Mouse (Mus musculus): ENCODE measurements at regions not wholly inside any gene's neighbourhood (a gene's known extent, or its start where the extent isn't known, plus 50 kb on each side); places are given as distances from the start of the nearest gene placed in this dataset.
"Not testable (repeated sequence)": the region's sequence is repeated elsewhere in the genome, so short reads cannot be mapped to it uniquely, and the experiment has no call there.

DNA sequence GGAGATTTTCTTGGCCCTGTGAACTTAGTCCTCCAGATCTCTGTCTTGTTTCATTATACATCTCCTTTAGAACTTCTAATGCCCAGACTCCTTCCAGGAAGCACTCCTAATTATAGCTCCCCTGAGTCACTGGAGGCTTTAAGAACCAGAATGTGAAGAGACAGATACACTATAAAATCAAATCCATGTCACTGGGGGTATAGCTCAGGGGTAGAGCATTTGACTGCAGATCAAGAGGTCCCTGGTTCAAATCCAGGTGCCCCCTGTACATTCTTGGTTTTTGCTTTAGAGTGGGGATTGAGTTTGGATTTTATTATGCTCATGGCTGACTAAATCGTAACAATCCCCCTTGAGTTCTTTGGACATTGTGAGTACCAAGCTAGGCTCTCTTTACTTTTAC is 62.4 kb upstream of the Acpp start:
- no peak for ATAC-seq (replicated peaks; ENCODE audit: poor library complexity)

GRCm38 (mm10) chr9:104398484-104398883 is 60.9 kb upstream of the Acpp start:
- not testable (repeated sequence) for ATAC-seq (replicated peaks; ENCODE audit: poor library complexity)

DNA sequence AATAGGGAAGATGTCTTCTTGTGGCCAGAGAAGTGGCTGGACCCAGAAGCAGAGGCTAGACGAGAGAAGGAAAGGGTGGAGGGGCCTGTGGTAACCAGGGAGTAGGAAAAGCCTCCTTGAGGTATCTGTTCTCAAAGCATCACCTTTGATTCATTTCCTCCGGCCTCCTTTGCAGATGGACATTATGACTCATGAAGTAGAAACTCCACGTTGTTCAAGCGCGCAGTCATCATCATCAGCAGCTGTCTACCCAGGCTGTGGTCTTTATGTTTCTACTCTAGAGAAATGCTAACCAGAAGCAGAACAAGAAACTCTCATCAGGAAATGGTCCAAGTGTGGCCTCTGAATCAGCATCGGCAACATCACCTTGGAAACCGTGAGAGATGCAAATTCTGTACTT is 50.3 kb upstream of the Acpp start:
- ATAC-seq (replicated peaks; ENCODE audit: poor library complexity): no peak

Measured in megakaryocyte progenitor cell, adult 5-6 weeks (primary cell).